Mouse (Mus musculus): ENCODE measurements around the gene Vmn1r227. TPM values are rescaled to one million over a fixed set of nuclear protein-coding genes. Genes with fewer than 3 reads are reported as not detected.

Vmn1r227 gene
- total RNA-seq (2022) = not detected

GRCm38 (mm10) chr17:20729543-20729942, at the start of gene Vmn1r227:
Gene Vmn1r227, plus strand, starts transcription at chr17:20729843.
- no peak for DNase-seq (ENCODE audit: low spot score in 2 of 2)

DNA sequence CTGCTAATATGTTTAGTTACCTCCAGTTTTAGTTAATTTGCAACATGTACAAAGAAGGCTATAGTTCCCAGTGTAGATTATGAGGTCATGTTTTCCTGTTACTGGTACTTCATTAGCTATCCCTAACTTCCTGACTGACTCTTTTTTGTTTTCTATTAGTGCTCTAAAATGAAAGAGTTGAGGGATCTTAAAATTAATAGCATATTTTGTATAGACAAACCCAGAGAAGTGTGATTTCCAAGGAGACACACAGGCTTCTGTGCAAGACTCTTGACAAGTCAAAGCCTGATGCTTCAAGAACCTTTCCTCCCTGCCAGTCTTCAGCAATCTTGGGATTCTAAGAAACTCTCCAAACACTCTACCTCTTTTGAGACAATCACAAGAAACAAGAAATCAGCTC, 47.1 kb upstream of the Vmn1r227 start, which contains the start of gene Vmn1r226:
TSS of gene Vmn1r226 (plus strand) at position 301 of the 400 bp plus-strand sequence.
- no peak for DNase-seq (ENCODE audit: low spot score in 2 of 2)

GRCm38 (mm10) chr17:20786057-20786456, 56.4 kb downstream of the Vmn1r227 start, which contains the start of gene Vmn1r228:
Gene Vmn1r228, minus strand, starts transcription at chr17:20786157.
- DNase-seq (ENCODE audit: low spot score in 2 of 2) = no peak

Other genes starting within 250 kb of the Vmn1r227 start
- not detected for gene Vmn2r108, start 248.5 kb upstream of the Vmn1r227 start, total RNA-seq (2022)
- not detected for gene Vmn1r225, start 231.7 kb upstream of the Vmn1r227 start, total RNA-seq (2022)
- gene Vmn2r109, start 165.1 kb upstream of the Vmn1r227 start, total RNA-seq (2022) = not detected
- gene Vmn2r110, start 133.4 kb upstream of the Vmn1r227 start, total RNA-seq (2022) = not detected
- not detected for gene Fpr-rs3, start 105.0 kb upstream of the Vmn1r227 start, total RNA-seq (2022)
- gene Vmn1r226, start 47.0 kb upstream of the Vmn1r227 start, total RNA-seq (2022) = not detected
- gene Vmn1r228, start 56.3 kb downstream of the Vmn1r227 start, total RNA-seq (2022) = not detected
- gene Vmn1r229, start 81.7 kb downstream of the Vmn1r227 start, total RNA-seq (2022) = not detected
- not detected for gene Vmn1r230, start 110.6 kb downstream of the Vmn1r227 start, total RNA-seq (2022)
- gene Vmn1r231, start 175.2 kb downstream of the Vmn1r227 start, total RNA-seq (2022) = not detected
- not detected for gene Vmn1r232, start 189.9 kb downstream of the Vmn1r227 start, total RNA-seq (2022)
- gene Ppp2r1a, start 215.5 kb downstream of the Vmn1r227 start, total RNA-seq (2022) = 100 to 1,000 TPM in 1 of 4 experiments, 10 to 100 TPM in 3; 79.4 to 102 (median 85.5) TPM